Mouse (Mus musculus) right cerebral cortex, postnatal 25 days (tissue): Measurements from ENCODE around the gene Btbd35f23.
"Not testable (repeated sequence)": the region's sequence is repeated elsewhere in the genome, so short reads cannot be mapped to it uniquely, and the experiment has no call there.

Experiments
- DNase-seq: peaks from one replicate; pipeline ENCODE4 v3.0.0; 2022

The Btbd35f23 gene

DNA sequence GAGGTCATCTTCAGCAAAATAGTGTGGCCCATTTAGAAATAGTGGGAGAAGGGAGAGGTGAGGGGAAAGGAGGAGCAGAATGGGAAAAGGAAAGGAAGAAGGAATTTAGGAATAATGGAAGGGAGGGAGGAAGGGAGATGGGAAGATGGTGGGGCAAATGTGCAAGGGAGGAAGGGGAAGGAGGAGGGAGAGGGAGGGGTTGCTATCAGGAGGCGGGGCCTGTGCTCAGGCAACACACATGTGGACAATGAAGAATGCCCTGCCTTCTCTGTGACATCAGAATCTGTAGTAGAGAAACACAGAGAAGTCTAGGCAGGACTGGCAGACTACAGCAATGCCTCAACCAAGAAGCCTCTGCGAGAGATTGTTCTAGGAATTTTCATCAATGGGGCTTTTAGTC, at the start of gene Btbd35f23:
Gene Btbd35f23 (plus strand): TSS at position 301 of the 400 bp plus-strand sequence.
- DNase-seq: not testable (repeated sequence)
